Mouse (Mus musculus) liver, embryonic 14.5 days (tissue): ENCODE results near the gene Nme6. TPM values are rescaled to one million over a fixed set of nuclear protein-coding genes. Genes with fewer than 3 reads are reported as not detected.
"Not testable (repeated sequence)": the region's sequence is repeated elsewhere in the genome, so short reads cannot be mapped to it uniquely, and the experiment has no call there.

Experiments
- ATAC-seq: fragments of 200-750 bp; cut with Nextera tagmentation; 2 replicates; pipeline ENCODE4 v1.8.0; 2017; ENCODE audit warnings: moderate number of reproducible peaks, mild to moderate bottlenecking, moderate library complexity; ENCODE audit not compliant: insufficient read depth
- DNase-seq, 3 experiments: peaks; one replicate each; pipeline ENCODE4 v3.0.0-alpha.2; 2012 to 2013; ENCODE audit warnings: low read depth in 3 of 3, low spot score in 3 of 3
- H3K27ac ChIP-seq: fragments of 300-500 bp; sonication (generic); 2 replicates; pipeline ENCODE4 v1.5.1; 2014; ENCODE audit warnings: moderate library complexity, mild to moderate bottlenecking, control low read depth, inconsistent platforms
- H3K27me3 ChIP-seq: fragments of 300-500 bp; sonication (generic); 2 replicates; pipeline ENCODE4 v1.6.1; 2014; ENCODE audit warnings: mild to moderate bottlenecking, low read length, moderate library complexity; ENCODE audit not compliant: control insufficient read depth, insufficient read depth
- H3K36me3 ChIP-seq: fragments of 300-500 bp; sonication (generic); replicated peaks from 2 replicates; pipeline ENCODE4 v1.6.1; 2014; ENCODE audit warnings: low read depth; ENCODE audit not compliant: control insufficient read depth, insufficient read depth
- H3K4me1 ChIP-seq, 2 experiments: fragments of 200-500 bp in 1 of 2; fragments of 300-500 bp in 1 of 2; sonication (generic) in 1 of 2; replicated peaks; 2 replicates each; pipeline ENCODE4 v1.6.1; 2012 to 2014; ENCODE audit warnings: antibody characterized with exemption in 1 of 2, inconsistent platforms in 1 of 2, low read length in 1 of 2; ENCODE audit not compliant: control insufficient read depth in 2 of 2, insufficient read depth in 2 of 2
- H3K4me2 ChIP-seq: fragments of 300-500 bp; sonication (generic); 2 replicates; pipeline ENCODE4 v1.6.1; 2014; ENCODE audit warnings: low read depth, mild to moderate bottlenecking, control low read depth, moderate library complexity
- H3K4me3 ChIP-seq, 2 experiments: fragments of 200-500 bp in 1 of 2; fragments of 300-500 bp in 1 of 2; sonication (generic) in 1 of 2; 2 replicates each; pipeline ENCODE4 v1.5.1; 2012 to 2014; ENCODE audit warnings: low read depth in 2 of 2, low read length in 2 of 2, mild to moderate bottlenecking in 2 of 2, control low read depth in 1 of 2, inconsistent platforms in 1 of 2, moderate library complexity in 1 of 2; ENCODE audit not compliant: insufficient read depth in 1 of 2
- H3K9ac ChIP-seq: fragments of 300-500 bp; sonication (generic); replicated peaks from 2 replicates; pipeline ENCODE4 v1.6.1; 2014; ENCODE audit warnings: mild to moderate bottlenecking, control low read depth, moderate library complexity
- H3K9me3 ChIP-seq: fragments of 300-500 bp; sonication (generic); 2 replicates; pipeline ENCODE4 v1.6.1; 2016; ENCODE audit warnings: low read length, mixed read lengths; ENCODE audit not compliant: control insufficient read depth
- CTCF ChIP-seq: IDR thresholded peaks from 2 replicates; pipeline ENCODE4 v1.5.1; 2016; ENCODE audit warnings: antibody characterized with exemption, low read depth, control low read depth
- EP300 ChIP-seq: IDR thresholded peaks from 2 replicates; pipeline ENCODE4 v1.6.1; 2016; ENCODE audit warnings: antibody characterized with exemption, low read depth
- WGBS: fragments of 180-500 bp; shearing (Covaris S2); extraction: QIAGEN DNeasy Blood & Tissue Kit; methylation state at CpG from one replicate; pipeline ENCODE4 v1.1.7; 2014; ENCODE audit not compliant: insufficient replicate concordance; 5-methylcytosine and 5-hydroxymethylcytosine counted together
- polyA plus RNA-seq, 2 experiments: library from polyadenylated mRNA; depleted of rRNA in 1 of 2; stranded (reverse) in 1 of 2; unstranded in 1 of 2; fragments of >200 nt; fragmentation: Nextera tagmentation in 1 of 2; extraction: Ambion mirVana in 1 of 2; gene quantifications; 2 replicates each; pipeline versions ENCODE4 v1.2.1 to v1.2.3; 2012 to 2014

Gene Nme6
- 34.0 and 34.3 TPM in 2 replicates for polyA plus RNA-seq (2012; rRNA removed)
- polyA plus RNA-seq (2014; fragmentation: Nextera tagmentation; extraction: Ambion mirVana): 53.6 and 54.6 TPM in 2 replicates

DNA sequence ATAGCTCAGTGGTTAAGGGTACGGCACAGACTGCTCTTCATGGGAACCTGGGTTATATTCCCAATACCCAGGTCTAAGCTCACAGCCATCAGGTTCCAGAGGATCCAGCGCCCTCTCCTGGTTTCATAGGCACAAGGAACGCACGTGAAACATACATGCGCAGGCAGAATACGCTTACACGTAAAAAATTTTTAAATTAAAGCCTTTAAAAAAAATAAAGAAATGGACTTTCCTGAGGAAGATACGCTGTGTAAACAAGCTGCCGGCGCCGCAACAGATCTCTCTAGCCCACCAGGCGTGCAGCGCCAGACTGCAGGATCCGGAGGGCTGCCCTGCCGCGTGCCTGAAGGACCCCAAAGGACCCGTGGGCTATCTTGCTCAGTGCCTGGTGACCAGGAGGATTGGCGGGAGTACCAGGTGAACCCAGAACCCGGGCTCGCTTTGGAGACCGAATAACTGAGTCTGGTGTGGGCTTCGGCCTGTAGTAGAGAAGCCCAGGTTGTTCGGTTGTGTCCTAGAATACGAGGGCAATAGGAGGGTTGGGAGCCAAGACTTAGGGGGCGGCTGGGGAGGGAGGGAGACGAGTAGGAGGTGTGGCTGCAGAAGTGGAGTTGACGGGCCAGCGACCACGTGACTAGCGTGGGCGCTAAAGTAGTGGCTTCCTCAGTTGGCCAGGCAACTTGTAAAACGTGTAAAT, at the start of gene Nme6:
TSS of gene Nme6 (plus strand) at position 359 of the 697 bp plus-strand sequence.
- H3K27ac ChIP-seq: no peak within 1 kb of the TSS; the same call in 1 of the 2 replicates
- peak within 1 kb of the TSS; percentile 98 for H3K4me2 ChIP-seq
- under 1% methylated on average over 32 of the region's 32 CpGs for WGBS
- peak within 1 kb of the TSS; percentile 70 to 96 for H3K4me3 ChIP-seq
- peak; percentile 70 to 75 (median 72) for DNase-seq
- no peaks in the 10 kb centered on the region for H3K36me3 ChIP-seq
- TF ChIP-seq EP300 (no peak; the same call in 1 of the 2 replicates), CTCF (peak; percentile 84)
- no peaks in the 10 kb centered on the region for H3K9me3 ChIP-seq
- ATAC-seq: peak; percentile 98
- no peaks in the 10 kb centered on the region for H3K27me3 ChIP-seq
- peak within 1 kb of the TSS; percentile 79 for H3K9ac ChIP-seq
- H3K4me1 ChIP-seq: peaks cover 4 to 10% of the 10 kb centered on the region in 2 experiments; a peak in 2 of 4 replicates

DNA sequence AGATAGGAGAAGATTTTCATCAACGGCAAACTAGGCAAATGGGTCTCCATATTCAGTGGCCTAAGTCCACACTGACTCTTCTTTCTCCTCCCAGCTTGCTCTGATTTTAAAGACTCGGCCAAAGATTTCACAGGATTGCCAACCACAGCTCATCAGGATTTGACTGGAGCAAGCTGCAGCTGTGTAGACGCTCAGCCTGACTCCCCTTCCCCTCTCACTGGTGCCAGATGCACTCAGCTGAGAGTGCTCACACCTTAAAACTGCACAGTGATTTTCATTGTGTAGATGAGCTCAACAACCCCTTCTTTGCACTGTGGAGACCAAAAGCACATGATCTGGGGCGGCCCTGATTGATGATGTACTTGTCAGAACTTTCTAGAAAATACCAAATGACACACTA, 42.0 kb upstream of the Nme6 start, which contains the start of gene Fbxw27:
TSS of gene Fbxw27 (minus strand) at position 101 of the 400 bp plus-strand sequence.
- not testable (repeated sequence) for H3K9ac ChIP-seq, H3K4me2 ChIP-seq, H3K36me3 ChIP-seq, H3K4me1 ChIP-seq, H3K27ac ChIP-seq, H3K9me3 ChIP-seq, H3K27me3 ChIP-seq, ATAC-seq, DNase-seq, H3K4me3 ChIP-seq
- WGBS: 59% methylated on average over 4 of the region's 4 CpGs

DNA sequence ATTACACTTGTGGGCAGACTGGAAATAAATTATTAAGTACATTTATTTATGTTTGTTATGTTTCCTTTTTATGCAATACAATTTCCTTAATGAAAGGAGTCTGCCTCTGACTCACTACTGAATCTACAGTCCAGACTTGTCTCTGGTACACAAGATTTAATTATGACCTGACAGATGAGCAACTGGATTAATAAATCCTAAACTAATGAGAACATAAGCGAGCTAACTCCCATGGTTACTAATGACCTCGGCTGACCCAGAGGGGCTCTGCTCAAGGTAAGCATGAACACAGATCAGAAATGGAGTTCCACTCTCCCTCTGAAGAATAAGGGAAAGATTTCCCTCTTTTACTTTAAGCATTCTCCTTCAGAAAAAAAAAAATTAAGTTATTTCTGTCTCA, 37.3 kb upstream of the Nme6 start:
- no peak overlapping the region for H3K4me3 ChIP-seq
- no peaks in the 10 kb centered on the region for H3K36me3 ChIP-seq
- ATAC-seq (no peak), DNase-seq (no peak)
- TF ChIP-seq CTCF: no peak
- no peak for TF ChIP-seq EP300
- no peak overlapping the region for H3K27ac ChIP-seq
- no peaks in the 10 kb centered on the region for H3K4me1 ChIP-seq
- no peaks in the 10 kb centered on the region for H3K9me3 ChIP-seq
- no peak overlapping the region for H3K9ac ChIP-seq
- H3K4me2 ChIP-seq: no peak overlapping the region
- no peaks in the 10 kb centered on the region for H3K27me3 ChIP-seq
- WGBS: 54% methylated on average over 2 of the region's 2 CpGs

DNA sequence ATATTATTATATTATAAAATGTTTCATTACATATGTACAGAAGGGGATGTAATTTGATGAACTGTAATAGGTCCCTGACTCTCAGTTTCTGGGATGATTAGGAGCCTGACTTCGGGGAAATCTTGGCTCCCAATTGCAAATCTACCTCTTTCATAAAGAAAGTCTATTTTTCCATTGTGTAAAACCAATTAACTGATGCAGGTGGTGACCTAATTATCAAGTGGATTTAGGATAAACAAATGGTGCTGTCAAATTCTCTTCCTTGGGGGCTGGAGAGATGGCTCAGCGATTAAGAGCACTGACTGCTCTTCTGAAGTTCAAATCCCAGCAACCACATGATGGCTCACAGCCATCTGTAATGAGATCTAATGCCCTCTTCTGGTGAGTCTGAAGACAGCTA, 36.7 kb upstream of the Nme6 start:
- no peak overlapping the region for H3K4me3 ChIP-seq

DNA sequence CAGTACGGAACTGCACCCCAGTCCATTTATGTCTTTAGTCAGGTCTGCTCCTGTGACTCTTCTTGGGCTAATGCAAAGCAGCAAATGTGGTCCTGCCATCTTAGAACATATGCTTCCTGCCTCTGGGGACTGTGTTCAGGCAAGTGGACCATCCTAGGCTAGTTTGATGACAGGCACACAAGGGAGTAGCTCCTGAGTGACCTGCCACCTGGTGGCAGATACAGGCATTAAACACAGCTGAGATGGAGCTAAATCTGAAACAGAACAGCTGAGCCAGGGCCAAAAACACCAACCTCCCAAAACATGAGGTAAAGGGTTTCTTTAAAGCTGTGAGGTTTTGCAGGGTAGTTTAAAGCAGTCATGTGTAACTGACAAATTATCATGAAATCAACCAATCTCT, 34.5 kb upstream of the Nme6 start:
- no peak overlapping the region for H3K4me2 ChIP-seq
- TF ChIP-seq CTCF (peak; percentile 58), EP300 (no peak)
- ATAC-seq (no peak), DNase-seq (no peak)
- H3K27me3 ChIP-seq: no peaks in the 10 kb centered on the region
- H3K4me1 ChIP-seq: no peaks in the 10 kb centered on the region
- WGBS: 73% methylated on average over 1 of the region's 1 CpGs
- H3K27ac ChIP-seq: no peak overlapping the region
- H3K4me3 ChIP-seq: no peak overlapping the region
- H3K9me3 ChIP-seq: no peaks in the 10 kb centered on the region
- no peak overlapping the region for H3K9ac ChIP-seq
- H3K36me3 ChIP-seq: no peaks in the 10 kb centered on the region

More for the DNA sequence above, 36.7 kb upstream of the Nme6 start:
- no peak for DNase-seq
- H3K9ac ChIP-seq: no peak overlapping the region
- H3K4me1 ChIP-seq: no peaks in the 10 kb centered on the region
- H3K36me3 ChIP-seq: no peaks in the 10 kb centered on the region
- TF ChIP-seq CTCF (no peak), EP300 (no peak)
- no peaks in the 10 kb centered on the region for H3K27me3 ChIP-seq
- H3K4me2 ChIP-seq: no peak overlapping the region
- H3K9me3 ChIP-seq: no peaks in the 10 kb centered on the region
- 60% methylated on average over 2 of the region's 2 CpGs for WGBS
- H3K27ac ChIP-seq: no peak overlapping the region
- ATAC-seq: no peak

DNA sequence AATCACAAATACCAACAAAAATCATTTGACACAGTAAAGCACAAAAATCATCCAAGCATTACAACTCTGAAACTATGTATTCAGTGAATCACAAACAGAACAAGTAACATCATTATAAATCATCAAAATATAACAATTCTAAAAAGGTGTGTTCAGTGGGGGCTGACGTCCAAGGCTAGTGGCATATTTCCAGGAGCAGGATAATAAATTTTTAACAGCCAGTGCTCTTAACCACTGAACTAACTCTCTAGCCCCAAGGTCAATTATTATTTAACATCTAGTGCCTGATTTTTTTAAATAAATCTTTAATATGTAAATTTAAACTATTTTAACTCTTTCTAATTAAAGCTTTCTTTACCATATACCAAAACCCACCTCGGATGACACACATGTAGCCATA, 27.0 kb upstream of the Nme6 start:
- not testable (repeated sequence) for ATAC-seq, H3K36me3 ChIP-seq, H3K27me3 ChIP-seq, H3K9ac ChIP-seq, H3K4me3 ChIP-seq, H3K4me2 ChIP-seq, H3K4me1 ChIP-seq, DNase-seq, H3K9me3 ChIP-seq, H3K27ac ChIP-seq
- 65% methylated on average over 2 of the region's 2 CpGs for WGBS
